Mouse (Mus musculus): ENCODE results near the gene Kirrel.
"Not testable (repeated sequence)": the region's sequence is repeated elsewhere in the genome, so short reads cannot be mapped to it uniquely, and the experiment has no call there.

The Kirrel gene

DNA sequence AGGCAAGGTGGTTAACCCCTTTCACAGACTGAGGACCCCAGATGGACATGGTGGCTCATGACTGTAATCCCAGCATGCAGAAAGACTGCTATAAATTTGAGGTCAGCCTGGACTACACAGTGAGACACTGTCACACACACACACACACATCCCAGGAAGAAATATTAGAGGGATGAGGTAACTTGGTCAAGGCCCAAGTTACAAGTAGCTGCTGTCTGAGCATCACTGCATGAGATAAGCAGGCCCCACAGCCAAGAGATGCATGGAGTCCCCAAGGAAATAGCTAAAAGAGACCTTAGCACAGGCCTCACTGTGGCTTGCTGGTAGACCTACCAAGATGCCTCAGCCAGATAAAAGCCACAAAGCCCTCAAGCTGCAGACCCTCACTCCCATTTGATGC lies 39.6 kb downstream of the Kirrel start:
- no peak for DNase-seq (ENCODE audit: low spot score in 2 of 2)

DNA sequence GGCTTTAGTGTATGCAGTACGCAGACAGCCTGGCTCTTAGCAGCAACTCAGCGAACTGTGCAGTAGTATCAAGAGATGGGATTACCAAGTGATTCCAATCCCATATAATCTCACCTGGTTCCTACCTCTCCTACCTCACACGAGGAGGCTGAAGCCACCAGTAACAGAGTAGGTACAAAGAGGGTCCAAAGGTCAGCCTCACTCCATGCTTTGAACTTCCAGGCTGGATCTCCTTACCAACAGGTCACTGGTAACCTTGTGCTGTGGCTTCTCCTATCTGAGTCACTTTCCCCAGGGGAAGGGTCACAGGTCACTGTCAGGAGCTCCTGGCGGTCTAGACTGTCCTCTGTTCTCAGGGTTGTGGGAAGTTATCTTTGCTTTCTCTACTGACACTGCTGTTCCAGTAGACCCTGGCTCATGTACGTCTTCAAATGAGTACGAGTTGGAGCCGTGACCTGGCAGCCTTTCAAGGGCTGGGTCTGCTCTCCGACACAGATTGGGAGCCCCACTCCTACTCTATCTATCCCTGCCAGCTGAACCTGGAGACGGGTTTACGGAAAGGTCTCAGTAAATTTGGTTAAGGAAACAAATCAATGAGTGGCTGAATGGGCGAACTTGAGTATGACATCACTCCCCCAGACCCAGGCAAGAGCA lies 42.7 kb downstream of the Kirrel start:
- DNase-seq (ENCODE audit: low spot score in 2 of 2): no peak

DNA sequence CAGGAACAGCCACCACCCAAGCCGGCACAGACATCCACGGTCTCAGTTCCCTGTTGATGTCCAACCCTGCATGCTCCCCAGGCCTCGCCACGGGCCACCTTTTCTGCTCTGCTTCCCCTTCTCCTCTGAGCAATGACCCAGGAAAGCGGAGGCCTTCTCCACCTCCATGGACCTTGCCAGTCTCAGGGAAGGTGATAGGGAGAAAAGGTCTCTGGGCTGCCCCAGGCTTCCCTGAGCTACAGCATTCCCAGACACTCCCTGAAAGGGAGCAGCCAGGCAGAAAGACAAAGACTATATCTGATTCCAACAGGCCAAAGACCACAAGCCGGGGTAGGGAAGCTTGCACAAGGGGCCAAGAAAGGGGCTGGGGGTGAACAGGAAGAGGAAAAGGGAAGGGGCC lies 43.6 kb downstream of the Kirrel start:
- DNase-seq (ENCODE audit: low spot score in 2 of 2): no peak

DNA sequence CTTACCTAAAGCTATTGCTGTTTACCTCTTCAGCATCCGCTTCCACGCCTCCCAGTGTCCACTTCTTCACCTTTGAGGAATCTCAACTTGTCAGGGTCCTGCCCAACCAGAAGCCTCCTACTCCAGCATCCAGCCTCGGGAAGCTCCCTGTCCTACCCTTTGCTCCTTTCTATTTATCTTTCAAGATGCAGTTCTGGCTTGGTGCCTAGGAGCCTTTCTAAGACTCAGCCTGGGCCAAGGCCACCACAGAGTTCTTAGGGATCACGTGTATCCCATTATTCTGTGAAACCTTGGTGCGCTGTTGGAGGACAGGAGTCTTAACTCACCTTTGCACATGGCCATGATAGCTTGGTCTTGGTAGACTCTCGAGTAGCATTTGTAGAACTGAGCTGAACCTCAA lies 50.8 kb downstream of the Kirrel start:
- no peak for DNase-seq (ENCODE audit: low spot score in 2 of 2)

DNA sequence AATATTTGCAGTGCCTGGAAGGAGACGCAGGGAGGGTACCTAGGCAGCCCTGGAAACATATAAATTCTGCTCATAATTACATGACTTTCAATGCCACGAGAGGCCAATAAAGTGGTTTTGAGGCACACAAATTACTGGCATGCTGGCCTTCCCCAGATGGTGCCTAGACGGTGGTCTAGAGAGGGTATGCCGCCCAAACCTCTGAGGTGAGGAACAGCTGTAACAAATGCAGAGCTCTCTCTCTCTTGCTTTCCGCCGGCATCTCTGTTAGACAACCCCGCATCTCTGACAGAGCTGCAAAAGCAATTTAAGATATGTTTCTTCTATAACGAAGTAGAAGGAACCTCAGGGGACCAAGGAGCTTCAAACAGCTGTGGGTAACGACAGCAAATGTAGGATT lies 56.3 kb downstream of the Kirrel start:
- DNase-seq (ENCODE audit: low spot score in 2 of 2): no peak

DNA sequence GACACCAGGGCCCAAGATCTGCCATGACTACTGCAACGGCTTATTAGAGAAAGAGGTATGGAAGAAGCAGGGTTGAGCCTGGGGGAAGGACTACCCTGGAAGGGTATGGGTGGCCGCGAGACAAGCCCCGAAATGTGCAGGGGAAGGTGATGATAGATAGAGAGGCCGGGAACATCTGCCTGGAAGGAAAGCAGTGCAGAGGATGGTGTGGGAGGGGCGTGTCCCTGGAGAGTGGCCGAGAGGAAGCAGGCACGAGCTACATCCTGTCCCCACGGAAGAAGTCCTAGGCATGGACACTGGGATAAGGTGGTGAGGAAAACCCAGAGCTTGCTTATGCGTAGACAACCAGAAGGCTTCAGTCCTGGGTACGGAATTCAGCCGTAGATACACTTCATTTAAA lies 56.9 kb downstream of the Kirrel start:
- DNase-seq (ENCODE audit: low spot score in 2 of 2): no peak

DNA sequence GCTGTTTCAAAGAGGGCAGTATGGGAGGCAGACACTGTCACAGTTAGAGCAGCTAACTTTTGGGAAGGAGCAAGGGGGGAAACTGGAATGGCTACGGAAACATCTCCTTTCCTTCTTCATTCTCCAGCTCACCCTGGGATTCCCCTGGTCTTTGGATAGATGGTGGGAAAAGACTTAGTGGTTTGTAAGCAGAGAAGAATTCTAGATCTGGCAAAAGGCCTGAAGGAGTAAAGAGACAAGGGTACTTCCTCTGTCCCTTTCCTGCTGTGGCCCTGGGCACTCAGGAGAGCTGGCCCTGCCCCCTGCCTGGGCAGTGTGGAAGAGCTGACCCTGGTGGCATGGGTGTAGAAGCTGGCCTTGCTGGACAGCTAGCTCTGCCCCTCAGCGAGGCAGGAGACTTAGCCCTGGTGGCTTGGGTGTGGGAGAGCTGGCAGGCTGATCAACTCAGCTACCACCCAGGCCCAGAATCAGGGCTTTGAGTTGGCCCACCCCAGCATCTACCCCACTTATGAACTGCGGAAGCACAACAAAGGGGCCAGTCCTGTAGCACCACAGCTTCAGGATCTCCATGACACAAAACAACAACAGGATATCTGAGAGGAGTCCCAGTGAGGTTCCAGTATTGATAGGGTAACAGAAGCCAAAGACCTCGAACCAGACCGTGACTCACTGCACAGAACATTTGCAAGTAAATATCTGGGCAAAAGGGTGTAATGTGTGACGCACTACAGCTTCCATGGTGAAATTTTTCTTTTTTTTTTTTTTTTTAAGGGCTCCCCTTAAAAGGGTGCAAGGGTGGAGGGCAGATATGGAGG lies 58.6 kb downstream of the Kirrel start:
- no peak for DNase-seq (ENCODE audit: low spot score in 2 of 2)

DNA sequence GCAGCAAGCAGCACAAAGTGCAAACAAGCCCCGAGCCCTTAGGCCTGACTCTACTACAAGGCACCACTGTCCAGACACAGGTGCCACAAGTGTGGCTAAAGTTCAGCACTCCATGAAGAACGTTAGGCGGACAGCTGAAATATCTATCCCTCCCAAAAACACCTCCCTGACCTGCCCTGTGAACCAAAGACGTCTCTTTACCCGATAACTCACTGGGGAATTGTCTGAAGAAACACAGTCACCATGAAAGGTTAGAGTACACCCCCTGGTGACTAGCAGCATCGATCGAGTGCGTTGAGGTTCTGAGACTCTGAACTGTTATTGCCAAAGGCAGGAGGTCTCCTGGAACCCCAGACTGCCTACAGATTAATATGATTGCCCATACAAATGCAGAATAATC lies 59.3 kb downstream of the Kirrel start:
- no peak for DNase-seq (ENCODE audit: low spot score in 2 of 2)

DNA sequence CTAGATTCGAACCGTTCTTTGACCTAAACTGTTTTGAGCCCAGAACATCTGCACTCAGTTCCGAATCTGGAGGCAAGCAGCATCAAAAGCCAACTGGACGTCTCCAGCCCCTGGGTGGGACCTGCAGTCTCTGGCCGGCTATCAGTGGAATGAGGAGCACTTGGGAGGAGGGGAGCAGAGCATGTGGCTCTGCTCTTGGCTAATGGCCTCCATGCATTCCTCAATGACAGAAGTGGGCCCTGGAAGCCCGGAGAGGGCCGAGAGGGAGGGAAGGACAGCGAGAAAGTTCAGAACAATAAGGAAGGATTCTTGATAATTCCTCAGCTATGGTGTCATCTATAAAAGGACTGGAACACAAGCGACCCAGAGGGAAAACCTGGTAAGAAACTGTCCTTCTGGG lies 59.7 kb downstream of the Kirrel start:
- DNase-seq (ENCODE audit: low spot score in 2 of 2): no peak

DNA sequence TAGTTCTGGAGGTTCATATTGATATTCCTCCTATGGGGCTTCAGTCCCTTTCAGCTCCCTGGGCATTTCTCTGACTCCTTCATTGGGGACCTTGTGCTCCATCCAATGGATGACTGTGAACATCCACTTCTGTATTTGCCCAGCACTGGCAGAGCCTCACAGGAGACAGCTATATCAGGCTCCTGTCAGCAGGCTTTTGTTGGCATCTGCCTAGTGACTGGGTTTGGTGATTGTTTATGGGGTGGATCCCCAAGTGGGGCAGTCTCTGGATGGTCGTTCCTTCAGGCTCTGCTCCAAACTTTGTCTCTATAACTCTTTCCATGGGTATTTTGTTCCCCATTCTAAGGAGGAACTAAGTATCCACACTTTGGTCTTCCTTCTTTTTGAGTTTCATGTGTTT lies 60.7 kb downstream of the Kirrel start:
- DNase-seq (ENCODE audit: low spot score in 2 of 2): not testable (repeated sequence)

DNA sequence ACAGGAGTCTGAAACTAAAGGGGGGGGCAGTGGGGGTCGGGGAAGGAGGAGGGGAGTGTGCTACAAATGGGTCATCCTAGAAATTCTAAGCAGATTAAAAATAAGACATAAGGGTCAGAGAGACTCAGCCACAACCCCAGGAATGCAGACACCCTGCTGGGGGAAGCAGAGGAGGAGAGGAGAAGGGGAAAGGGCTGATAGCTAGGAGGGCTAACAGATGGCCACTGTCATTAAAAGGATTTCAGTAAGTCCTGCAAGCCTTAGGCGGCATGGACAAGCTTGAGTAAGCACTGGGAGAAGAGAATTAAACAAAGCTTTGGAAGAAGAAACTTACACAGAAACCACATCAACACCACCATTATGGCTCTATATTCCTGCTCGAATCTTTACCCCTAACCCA lies 62.3 kb downstream of the Kirrel start:
- DNase-seq (ENCODE audit: low spot score in 2 of 2): no peak

DNA sequence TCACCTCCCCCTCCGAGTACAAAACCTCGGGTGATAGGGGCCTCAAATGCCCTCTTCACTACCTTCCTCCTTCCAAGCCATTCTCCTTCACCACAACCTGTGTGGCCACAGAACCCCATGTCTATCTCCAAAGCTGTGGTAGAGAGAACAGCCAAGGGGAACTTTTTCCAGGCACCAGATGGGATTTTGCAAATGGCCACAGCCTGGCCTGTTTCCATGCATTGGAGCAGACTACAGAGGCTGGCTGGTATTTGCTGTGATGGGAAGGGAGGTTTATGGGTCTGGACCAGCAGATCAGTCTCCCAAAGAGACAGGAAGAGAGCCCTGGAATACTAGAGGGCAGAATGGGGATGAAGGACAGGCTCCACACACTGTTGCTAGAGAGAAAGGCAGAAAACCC lies 69.7 kb downstream of the Kirrel start:
- no peak for DNase-seq (ENCODE audit: low spot score in 2 of 2)

DNA sequence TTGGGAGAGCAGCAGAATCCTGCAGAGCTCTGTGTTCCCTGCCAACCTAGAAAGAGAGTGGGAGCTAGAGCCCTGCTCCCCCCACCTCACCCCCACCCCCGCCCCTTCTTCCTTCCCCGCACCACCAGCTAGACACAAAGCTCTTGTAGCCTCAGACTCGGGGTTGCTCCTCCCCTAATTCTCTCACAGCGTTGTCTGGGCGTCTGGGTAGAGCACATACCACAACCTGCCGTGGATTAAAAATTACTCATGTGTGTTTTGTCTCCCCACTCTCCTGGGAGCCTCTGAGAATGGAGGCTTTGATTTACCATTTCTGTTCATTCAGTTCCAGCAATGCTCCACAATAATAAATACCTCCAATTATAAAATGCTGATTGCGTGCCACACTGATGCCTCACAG lies 72.2 kb downstream of the Kirrel start:
- DNase-seq (ENCODE audit: low spot score in 2 of 2): no peak

DNA sequence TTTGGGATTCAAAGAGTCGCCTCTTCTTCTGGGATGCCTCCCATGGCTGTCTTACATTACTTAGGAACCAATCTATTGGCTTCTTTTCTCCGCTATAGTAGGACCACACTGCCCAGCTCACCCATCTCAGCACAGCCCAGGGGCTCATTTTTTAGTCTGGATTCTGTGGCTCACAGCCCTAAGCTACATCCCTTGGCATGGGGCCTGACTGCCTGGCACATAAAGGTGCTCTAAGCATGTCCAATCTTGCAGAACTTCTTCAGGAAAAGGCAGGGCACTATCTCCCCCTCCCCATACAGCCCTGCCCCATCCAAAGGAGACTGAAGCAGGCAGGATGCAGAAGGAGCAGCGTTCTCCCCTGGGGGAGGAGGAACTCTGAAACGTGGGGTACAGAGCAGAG lies 73.6 kb downstream of the Kirrel start:
- no peak for DNase-seq (ENCODE audit: low spot score in 2 of 2)

DNA sequence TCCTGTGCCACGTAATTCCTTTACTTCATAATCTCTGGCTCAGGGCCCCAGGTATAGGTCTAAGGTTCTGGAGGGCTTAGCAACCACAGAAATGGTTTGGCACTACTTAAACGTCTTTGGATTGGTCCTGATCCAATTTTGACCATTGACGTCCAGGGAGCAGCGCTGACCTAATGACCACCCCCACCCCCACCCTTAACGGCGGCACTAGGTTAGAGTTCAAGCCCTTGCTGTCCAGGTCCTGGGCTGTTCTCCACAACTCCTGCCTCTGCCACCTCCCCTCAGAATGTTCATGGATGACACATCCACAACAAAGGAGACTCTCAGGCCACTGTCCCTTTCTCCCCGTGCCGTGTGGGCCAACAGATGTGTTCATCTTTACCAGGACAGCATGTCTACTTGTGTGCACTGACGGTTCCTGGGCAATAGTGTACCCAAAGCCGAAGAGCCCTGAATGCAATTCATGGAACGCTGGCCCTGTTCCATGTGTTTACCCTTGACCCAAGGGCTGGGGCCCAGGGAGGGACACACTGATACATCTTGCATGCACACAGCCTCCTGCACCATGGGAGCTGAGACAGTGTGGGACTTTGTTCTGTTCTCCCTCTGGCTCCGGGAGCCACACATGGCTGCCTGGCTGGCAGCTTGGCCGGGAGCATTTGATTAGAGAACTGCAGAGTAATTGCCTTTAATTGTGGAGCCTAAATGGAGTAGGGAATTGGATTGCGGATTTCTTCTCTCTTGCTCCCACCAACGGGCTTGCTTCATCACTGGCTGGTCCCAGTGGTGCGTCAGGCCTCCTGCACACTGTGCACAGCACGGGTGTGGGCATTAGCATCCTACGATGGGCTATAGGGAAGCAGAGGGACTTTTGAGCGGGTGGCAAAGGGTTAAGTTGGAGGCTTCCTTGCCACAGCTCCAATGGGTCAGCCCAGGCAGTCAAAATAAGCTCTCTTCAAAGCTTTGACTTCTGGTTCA lies 76.3 kb downstream of the Kirrel start:
- no peak for DNase-seq (ENCODE audit: low spot score in 2 of 2)

DNA sequence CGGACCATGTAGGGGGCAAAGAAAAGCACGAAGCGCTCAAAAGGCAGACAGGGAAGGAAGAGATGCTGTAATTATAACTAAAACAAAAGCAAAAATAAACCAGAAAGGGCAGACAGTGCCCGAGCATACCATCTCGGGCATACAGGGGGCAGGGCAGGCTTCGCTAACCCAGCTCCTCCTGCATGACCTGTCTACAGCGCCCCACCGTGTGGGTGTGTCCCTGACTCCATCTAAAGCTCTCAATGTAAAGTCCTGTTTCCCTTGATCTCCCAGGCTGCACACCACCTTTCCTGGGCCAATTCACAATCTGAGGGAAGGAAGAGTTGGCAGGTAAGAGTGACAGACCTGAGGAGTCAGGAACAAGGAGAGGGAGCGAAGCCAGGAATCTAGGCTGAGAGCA lies 77.3 kb downstream of the Kirrel start:
- DNase-seq (ENCODE audit: low spot score in 2 of 2): no peak

DNA sequence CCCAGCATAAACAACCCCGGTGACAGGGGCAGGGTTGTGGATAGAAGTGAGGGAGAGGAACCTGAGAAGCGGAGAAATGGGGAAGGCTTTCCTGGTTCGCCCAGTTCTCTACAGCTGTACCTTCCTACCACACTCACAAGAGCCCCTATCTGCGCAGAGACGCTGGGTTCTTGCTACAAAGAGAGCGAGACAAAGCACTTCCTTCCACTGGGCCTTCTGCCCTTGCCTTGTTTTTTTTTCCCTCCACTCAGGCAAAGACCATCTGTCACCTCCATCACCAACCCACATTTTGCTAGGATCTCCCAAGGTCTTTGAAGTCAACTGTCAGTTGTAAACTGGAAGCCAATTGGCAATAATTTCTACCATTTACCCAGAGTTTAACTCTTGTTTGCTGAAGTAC lies 80.8 kb downstream of the Kirrel start:
- no peak for DNase-seq (ENCODE audit: low spot score in 2 of 2)

DNA sequence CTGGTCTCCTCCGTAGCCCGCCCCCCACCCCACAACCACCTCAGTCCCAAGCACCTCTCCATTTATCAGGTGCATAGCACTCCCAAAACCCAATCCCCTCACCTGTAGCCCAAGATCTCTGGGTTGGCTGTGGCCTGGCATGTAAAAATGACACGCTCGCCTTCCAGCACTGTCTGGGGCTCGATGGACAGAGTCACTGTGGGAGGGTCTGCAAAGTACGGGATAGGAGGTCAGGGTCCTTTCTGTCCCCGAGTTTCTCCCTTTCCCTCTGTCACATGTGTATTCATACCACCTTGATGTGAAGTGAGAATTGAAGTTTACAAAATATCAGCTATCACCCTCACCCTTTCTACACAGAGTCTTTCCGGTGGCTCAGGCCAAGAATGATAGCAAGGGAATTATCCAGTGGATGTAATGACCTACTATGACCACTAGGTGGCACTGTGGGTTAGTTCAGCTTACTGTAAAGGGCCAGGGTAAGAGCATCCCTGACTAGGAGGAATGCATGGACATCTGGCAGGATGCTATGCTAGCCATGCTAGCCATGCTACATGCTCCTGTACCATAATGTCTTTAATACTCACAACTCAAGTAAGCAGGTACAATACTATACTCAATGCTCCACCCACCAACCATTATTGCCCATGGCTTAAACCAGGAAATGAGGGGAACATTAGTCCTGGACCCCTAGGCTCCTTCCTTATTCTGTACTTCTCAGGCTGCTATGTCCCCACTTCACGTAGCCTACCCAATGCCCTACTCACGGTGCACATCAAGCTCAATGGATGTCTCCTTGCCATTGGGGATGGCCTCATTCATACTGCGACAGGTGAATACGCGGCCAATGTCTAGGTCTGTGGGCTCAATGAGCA lies 84.6 kb downstream of the Kirrel start:
- peak; percentile 27 to 51 for DNase-seq (ENCODE audit: low spot score in 2 of 2)

DNA sequence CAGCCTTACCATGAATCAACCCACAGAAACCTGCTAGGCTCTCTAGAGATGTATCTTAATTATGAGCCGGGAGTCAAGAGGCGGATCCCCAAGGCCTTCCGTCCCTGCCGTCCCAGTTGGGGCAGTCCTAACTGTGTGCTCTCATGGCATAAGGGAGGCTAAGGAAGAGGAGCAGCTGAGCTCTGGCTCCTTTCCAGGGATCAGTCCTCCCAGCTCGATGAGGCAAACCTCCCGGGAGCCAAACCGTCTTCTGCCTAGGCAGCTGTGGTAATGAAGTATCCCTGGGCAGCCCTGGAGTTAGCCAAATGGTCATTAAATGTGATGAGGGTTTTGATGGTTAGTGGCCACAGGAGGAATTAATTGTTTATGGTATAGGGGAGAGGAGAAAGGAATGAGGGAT lies 87.4 kb downstream of the Kirrel start:
- no peak for DNase-seq (ENCODE audit: low spot score in 2 of 2)

DNA sequence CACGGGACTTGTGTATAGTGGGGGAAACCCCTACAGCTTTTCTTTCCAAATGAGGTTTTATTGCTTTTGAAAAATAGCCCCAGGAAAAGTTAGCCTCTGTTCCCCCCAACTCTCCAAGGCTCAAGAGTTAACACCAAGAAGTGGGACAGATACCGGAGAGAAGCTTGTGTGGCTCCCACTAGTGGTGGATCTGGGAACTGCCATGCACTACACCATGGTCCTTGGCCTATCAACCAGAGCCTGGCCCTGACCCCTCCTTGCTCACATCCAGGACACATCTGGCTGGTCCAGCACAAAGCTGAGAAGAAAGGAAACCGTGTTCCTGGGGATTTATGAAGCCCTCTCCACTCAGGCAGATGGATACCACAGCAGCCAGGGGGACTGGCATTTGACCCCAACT lies 92.3 kb downstream of the Kirrel start:
- DNase-seq (ENCODE audit: low spot score in 2 of 2): peak; percentile 36 to 66

DNA sequence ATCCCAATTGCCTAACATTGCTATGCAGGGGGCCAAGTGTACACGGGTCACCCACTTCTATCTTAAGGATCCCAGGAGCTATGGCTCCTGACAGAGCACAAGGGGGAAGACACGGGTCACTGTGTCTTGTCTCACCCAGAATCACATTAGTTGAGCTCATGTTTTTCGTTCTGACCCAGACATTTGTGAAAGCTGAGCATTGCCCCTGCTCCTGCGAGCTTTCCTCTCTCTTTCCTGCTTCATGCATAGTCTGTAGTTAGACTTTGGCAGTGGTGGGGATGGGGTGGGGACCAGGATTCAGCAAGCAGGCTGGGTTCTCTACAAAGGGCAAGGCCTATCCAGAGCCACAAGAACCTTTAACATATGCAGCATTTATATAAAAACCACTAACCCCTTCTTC lies 94.8 kb downstream of the Kirrel start:
- no peak for DNase-seq (ENCODE audit: low spot score in 2 of 2)

All from spleen, postnatal 10 days (tissue).